Mouse (Mus musculus) skeletal muscle tissue, adult 2 months (tissue): ENCODE results near the gene Lrrc72.
"Not testable (repeated sequence)": the region's sequence is repeated elsewhere in the genome, so short reads cannot be mapped to it uniquely, and the experiment has no call there.

Experiments used
- DNase-seq: peaks from one replicate; pipeline ENCODE4 v3.0.0-alpha.2; 2012; ENCODE audit warnings: low read depth, low spot score

Lrrc72 gene

DNA sequence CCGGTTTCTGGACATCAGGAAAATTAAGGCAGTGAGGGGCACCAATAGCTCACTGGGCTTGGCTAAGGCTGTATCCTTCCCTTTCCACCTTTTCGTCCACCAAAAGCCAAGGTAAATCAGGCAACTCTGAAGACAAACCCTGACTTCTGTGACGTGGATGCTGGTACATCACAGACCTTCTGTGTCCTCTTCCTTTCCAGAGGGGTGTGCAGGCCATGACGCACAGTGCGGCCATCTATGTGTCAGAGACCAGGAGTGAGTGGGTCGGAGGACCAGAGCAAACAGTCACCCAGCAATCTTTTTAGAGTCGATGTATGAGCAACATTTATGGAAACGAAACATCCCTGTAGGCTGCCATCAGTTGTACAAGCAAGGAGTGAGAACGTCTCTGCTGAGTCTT lies at the start of gene Lrrc72:
TSS of gene Lrrc72 (minus strand) at position 101 of the 400 bp plus-strand sequence.
- no peak for DNase-seq

DNA sequence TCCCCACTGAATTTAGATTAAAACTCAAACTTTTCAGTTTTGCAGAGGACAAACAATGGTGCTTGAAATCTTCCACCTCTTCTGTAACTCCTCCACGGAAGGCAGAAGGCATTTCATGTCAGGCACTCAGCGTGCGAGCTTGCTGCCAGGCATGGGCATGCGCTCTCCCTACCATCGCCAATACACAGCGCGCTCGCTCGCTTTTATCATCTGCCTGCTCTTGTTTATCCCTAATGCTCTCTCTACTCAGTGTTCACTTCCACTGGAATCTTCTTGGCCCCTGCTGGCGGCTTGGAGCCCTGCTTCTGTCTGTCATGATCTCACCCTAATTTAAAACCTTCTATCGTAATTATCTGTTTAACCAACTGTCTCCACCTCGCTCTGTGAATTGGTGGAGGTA lies 49.1 kb upstream of the Lrrc72 start:
- DNase-seq: no peak

DNA sequence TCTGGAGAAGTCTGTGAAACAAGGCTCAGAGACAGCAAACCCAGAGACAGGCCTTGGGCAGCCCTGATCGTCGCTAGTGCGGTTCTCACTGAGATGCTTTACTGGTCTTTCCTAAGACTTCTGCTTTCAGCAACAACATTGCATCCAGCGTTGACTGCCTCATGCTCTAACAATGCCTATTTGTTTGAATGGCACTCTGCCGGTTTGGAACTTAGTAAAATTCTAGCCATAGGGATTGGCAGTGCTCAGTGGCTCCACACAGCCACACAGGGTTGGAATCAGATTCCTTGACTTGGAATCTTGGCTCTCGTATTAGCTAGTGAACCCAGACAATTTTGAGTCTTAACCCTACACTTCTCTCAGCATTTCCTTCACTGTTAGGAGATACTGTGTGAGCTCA lies 38.1 kb upstream of the Lrrc72 start:
- DNase-seq: no peak

DNA sequence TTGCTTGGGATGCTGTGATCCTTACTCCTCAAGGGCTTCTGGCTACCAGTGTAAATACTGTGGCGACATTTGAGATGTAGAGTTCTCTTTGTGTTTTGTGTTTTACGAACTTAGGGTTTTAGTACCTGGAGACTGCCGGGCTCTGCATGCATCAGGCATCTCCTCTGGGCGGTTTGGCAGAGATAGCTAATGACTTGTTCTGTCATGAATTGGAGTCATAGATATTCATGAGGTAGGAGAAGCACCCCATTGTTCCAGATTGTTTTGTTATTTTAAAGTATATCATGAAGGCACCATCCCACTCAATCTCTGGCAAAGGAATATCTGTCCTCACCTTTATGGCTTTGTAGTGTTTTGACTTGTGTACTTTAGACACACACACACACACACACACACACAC lies 37.3 kb upstream of the Lrrc72 start:
- DNase-seq: no peak

DNA sequence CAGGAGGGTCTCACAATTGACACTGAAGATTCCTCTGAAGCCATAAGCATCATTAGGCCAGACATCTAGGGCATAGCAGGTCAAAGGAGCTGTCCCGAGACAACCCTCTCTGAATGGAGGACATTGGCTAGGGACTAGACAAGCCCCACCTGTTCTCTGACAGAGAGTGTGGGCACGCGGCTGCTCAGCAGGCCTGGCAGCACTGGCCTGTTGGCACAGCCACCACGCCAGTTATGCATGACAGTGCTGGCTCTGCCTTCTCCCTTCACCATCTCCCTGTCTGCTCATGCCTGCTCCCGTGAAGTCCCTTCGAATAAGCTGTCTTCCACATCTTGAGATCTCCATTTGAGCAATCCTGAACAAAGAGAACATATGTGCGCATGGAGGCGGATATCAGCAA lies 36.4 kb upstream of the Lrrc72 start:
- peak; percentile 16 for DNase-seq

DNA sequence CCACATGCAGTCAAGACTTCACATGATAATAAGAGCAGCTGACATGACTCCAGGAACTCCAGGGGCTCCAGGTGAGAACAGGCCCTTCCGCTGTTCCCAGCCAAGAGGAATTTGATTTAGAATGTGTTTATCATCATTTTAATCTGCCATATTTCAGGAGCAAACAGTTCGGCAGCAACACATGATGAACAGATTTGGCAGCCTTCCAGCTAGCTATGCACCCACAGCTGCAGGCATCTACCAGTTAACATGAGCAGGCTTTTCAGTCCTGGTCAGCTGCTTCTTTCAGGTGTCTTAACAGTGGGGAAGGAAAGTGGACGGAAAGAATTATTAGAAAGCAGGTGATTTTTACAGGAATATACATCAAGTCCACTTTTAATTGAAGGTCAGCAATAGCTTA lies 21.6 kb upstream of the Lrrc72 start:
- DNase-seq: no peak

DNA sequence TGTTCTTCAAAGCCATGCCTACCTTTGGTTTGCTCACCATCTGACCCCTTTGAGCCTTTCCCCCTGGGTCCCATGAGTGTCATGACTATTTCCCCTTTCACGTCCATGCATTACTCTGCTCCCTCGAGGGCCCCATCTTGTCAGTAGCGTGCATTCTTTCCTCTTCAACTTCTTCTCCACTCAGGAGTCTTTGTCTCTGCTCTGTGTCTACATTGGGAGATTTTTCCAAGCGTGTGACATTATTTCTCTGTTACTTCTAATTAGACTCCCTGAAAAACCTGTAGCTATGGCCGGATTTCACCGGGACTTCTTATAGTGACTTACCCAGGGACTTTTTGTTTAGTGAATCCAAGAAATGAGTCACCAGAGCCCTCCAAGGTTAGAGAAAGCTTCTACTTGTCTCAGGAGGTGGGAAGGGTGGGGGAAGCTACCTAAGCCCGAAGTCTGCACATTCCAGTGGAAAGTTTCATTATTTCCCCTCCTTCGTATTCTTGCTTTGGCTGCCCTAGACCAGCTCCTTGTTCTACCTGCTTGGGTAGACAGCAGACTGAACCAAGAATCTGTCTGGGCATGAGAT lies 14.6 kb upstream of the Lrrc72 start:
- no peak for DNase-seq

DNA sequence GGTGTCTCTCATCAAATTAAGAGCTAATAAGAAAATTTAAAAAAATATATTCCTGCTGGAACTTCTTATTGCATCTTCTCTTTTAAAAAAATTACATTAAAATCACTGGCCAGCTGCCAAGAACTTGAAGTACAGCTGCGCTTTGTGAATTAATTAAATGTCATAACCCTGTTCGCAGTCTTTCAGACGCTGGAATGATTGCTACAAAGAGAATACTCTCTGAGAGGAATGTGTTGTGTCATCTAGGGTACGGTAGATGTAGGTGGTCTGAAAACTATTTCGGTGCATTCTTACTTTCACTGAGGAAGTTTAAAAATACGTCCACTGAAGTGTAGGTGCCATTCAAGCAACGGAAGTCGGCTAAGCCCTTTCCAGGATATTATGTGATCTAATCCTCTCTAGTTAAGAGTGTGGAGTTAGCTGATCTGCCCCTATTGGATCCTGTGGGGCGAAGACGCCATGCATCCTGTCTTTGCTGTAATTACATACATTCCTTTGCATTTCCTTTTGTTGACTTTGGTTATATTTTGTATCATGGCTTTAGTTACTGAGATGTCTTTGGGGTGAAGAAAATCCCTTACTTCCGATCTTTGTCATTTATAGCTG lies 9.0 kb upstream of the Lrrc72 start:
- DNase-seq: no peak

DNA sequence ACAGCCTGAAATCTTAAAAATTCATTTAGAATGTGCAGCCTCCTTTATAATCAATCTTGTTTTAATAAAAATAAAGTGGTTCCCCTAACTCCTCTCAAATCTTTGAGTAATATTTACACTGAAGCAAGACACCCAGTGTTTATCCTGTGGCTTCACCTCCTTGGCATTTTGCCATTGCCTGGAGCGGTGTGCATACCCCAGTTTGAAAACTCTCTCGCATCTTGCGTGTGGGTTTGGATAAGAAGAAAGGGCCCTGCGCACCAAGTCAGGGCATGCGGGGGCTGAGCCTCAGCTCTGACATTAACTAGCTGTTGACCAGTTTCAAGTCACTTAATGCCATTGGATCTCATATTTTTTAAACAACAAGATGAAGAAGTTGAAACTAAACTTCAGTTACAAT lies 2.2 kb upstream of the Lrrc72 start:
- no peak for DNase-seq

DNA sequence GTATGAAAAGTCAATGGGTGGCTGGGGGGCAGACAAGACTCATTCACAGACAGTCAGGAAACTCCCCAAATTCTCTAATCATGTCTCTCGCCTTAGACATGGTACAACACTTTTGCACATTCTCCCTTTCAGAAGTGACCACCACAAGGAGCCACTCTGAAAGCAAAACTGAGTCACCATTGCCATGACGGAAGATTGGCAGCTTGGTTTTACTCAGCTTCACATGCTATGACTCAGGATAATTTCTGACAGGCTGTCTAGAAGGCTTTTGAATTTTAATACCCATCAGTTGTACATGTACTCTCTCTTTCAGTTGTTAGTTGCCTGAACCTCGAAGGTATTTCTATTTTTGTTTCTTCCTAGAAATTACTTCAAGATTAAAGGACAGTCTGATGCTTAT lies 12.0 kb downstream of the Lrrc72 start:
- no peak for DNase-seq

DNA sequence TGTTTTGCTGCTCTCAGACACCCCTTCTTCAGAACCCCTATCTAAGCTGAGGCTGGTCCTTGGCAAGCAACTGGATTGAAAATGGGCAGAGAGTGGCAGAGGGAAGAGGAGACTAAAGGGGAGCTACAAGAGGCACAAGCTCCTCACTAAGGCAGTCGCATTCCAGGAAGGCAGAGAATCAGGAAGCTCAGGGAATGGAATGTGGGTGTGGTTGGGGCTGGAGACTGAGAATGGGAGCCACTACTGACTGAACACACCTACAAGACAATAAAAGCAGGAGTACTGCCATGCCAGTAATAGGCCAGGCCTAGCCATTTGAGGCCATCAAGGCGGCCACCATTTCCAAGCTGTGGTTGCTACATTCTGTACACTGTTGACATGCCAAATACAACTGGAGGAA lies 21.8 kb downstream of the Lrrc72 start:
- DNase-seq: no peak

DNA sequence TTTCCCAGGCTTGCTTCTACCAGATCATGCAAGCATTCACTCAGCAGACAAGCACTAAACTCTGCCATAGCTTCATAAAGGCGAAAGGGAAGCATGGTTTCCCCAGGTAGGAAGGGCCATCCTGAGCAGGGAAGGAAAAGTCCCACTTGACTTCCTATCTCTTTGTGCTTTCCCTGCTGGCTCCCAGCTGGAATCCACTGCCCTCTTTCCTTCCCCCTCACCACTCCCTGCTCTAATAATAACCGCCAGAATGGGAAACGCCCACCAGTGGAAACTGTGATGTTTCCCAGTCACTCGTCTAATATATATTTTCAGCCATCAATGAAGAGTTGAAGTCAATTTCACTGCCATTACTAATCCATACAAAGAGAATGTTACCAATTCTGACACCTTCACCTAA lies 28.8 kb downstream of the Lrrc72 start:
- DNase-seq: no peak

DNA sequence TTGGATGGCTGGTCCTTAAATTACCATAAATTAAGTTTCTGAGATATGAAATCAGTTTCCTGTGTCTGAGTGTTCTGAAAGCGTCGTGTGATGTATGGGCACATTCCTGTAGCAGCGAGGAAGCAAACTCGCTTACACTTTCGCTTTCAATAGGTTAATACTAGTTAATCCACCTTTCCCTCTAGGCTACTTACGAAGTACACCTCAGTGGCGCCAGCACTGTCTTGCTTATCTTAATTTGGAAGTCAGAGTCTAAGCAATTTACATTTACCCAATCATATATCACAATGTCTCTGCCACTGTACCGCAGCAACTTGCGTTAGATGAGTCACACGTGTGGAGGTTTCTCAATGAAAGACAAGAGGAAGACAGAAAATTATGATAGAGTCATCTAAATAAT lies 36.3 kb downstream of the Lrrc72 start:
- no peak for DNase-seq

DNA sequence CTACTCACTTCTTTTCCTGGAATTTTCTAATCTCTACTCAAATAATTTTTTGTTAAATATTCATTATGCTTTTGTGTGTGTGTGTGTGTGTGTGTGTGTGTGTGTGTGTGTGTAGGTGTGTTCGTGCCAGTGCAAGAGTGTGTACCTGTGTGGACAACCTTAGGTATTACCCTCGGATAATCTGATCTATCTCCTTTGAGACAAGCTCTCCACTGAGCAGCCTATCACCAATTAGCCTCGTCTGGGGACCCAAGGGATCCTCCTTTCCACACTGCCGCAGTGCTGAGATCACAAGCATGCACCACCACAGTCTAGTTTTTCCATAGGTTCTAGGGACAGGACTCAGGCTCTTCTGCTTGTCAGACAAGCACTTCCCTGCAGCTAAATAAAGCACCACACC lies 37.0 kb downstream of the Lrrc72 start:
- DNase-seq: no peak

DNA sequence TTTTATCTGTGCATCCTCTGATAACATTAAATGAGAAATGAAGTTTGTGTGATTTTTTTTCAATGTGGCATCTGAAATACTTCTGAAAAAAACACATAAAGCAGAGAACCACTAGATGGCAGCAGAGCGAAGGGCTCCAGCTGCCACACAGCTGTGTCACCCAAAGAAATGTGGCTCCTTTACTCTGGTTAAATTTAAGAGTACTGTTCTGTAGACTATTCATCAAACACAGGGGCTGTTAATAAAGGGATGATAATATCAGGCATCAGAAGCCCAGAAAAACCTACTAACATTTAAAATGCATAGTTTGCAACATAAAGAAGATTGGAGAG lies 38.1 kb downstream of the Lrrc72 start:
- peak; percentile 42 for DNase-seq

DNA sequence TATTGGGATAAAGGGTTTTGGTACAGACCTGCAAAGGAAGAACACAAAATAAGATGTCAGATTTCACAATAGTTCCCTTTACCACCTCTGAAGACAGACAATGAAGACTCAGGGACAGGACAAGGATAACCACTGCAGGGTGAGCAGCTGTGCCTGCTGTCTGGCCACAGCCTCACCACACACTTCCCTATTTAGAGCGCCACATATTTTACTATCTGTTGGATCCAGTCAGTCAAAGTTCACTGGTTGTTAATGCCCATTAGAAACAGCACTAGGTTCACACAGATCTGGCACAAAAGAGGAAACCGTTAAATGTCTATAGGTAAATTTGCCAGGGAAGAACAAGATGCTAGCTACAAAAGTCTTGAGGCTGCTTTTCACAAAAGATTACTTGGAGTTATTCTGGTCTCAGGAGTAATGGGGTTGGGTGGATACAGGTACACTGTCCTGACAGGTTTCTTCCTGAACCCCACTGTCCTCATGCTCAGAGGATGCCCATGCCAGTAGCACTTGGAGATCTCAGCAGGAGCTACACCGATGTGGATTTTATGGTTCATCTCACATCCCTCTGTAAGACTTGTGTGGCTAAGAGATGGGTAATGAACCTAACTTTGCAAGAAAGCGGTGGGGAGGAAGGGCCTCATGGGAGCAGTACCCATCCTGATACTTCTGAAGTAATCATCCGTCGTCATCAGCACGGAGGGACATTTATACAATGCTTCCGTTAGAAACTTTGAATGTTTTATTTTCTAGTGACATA lies 38.6 kb downstream of the Lrrc72 start:
- no peak for DNase-seq

DNA sequence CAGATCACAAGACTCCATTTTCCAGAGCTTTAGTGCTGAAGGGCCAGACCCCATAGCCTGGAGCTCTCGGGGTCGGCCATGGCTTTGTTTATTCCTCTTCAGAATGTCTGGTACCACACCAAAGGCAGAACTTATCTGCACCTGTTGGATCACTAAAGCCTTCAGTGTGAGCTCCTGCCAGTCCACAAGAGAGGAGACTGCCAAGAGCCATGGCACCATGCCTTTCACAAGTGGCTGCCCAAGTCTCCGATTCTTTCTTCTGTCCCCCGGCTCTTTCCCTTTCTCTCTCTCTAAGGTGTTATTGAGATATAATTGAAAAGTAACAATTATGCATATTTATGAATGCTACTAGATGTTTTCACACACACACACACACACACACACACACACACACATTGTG lies 43.1 kb downstream of the Lrrc72 start:
- DNase-seq: peak; percentile 25

DNA sequence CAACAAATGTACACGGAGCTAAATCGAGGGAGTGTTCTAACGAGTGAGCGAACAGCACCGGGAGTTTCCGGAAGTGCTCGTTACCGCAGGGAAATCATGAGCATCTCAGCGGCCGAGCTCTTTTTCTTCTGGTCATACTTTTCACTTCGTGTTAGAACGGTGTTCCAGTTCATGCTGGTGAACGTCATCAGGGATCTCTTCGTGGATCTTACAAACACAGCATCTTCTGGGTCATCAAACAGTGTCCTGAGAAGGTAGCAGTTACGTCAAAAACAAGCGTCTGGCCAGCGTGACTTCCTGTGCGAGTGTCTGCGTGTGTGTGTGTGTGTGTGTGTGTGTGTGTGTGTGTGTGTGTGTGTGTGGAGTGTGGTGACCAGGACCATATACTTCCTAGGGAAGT lies 44.7 kb downstream of the Lrrc72 start:
- no peak for DNase-seq

DNA sequence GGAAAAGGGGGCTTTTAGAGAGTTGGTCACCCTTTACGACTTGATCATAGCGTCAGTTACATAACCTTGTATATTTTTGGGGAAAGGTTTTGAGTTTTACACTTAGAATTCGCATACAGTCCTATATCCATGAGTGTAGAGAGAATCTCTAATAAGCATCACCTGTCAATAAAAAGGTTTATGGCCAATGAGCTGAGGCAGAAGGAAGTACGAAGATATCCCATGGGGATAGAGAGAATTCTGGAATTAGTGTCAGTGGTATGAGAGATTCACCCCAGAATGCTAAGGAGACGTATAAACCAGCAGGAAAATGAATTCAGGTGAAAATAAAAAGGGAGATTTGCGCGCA lies 45.4 kb downstream of the Lrrc72 start:
- no peak for DNase-seq

DNA sequence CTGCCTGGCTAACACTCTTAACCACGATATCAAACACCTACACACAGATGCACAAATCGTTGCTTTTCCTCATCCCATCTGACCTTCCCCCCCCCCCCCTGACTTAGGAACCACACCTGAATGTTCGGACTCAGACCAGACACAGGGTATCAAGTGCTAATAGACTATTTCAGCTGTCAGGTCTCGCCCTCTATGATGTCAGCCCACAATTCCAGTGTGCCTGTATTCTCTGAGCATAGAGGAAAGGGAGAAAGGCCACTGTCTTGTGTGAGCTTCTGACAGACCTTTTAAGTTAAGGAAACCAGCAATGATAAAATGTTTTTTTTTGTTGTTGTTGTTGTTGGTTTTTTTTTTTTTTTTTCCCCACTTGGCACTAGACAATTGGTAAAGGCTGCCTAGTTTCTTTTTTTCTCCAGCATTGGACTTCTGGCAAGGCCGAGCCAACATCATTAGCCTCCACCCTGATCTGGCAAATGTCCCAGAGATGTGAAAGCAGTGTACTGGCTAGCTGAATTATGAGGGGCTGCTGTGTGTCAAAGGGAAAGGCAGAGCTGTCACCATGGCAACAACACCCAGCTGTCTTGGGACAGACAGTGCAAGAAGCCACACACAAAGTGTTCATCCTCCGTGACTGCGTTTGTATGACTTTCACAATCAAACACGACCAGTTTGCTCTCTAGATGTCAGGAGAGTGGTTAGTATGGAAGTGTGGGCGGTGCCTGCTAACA lies 46.0 kb downstream of the Lrrc72 start:
- peak; percentile 82 for DNase-seq

DNA sequence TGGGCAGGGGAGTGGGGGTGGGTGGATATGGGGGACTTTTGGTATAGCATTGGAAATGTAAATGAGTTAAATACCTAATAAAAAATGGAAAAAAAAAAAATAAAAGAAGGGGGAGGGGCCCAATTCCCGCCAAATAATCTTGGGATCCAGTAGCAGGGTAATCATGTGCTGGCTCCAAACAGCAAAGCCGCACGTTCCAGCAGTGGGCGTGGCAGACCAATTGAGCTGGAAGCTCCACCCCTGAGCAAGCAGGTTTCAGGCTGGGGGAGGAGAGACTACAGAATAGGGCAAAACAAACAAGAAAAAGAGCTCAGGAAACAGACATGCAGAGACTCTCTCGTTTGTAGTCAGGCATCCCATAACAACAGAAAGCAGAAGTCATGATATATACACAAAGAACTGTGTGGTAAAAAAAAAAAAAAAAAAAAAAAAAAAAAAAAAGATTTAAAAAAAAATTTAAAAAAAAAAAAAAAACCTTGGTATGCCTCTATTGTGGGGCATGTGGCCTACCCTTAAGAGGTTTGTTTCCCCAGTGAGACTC lies 47.5 kb downstream of the Lrrc72 start:
- not testable (repeated sequence) for DNase-seq

DNA sequence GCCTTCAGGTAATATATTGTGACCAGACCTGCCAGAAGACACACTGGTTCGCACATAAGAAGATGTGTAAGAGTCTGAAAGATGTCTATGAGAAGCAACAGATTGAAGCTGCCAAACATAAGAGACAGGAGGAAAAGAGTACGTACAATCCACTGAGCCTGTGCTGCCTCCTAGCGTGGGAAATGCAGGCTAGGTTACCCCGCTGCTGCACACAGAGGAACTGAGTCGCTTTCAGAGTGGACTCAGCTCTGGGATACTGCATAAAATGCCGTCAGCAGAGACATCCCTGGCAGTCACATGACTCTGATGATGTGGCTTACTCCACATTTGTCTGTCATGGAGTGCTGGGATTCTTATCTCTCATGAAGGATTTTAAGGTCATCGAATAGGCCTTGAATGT lies 58.2 kb downstream of the Lrrc72 start:
- DNase-seq: no peak

DNA sequence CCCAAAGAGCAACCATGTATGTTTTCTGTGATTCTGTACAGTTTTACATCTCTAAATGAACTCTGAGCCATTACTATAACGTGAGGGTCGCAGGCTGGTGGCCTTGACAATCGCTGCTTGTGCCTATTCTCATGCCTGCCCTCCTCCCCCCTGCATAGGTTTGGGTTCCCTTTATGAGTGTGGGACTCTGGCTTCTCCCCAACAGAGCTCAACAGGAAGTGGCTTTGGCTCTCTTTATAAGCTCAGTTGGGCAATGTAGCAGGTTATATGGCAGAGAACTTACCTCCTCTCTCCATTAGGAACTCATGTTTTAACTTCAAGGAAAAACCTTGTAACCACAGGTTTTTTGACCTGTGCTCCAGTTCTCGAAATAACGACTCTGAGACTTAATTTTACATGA lies 62.9 kb downstream of the Lrrc72 start:
- no peak for DNase-seq
